Mouse (Mus musculus) liver, adult 2 months (tissue): ENCODE measurements around the gene H2-M5.

Source experiments
- CTCF ChIP-seq: fragments of 200-500 bp; IDR thresholded peaks from 2 replicates; pipeline ENCODE4 v1.5.1; 2011; ENCODE audit warnings: low read depth, low read length, control low read depth
- POLR2A ChIP-seq: fragments of 200-500 bp; IDR thresholded peaks from 2 replicates; pipeline ENCODE4 v1.6.1; 2011; ENCODE audit warnings: low read length, control low read depth; ENCODE audit not compliant: insufficient read depth; ENCODE audit errors: extremely low read depth

- no peak for TF ChIP-seq POLR2A
- TF ChIP-seq CTCF = no peak
These were observed 42.1 kb downstream of the H2-M5 start for GRCm38 (mm10) chr17:36947051-36947819.
